Mouse (Mus musculus) gonadal fat pad, adult 2 months (tissue): ENCODE data around the gene Etv4. TPM values are rescaled to one million over a fixed set of nuclear protein-coding genes. Genes with fewer than 3 reads are reported as not detected.
A peak's percentile ranks its signal among the peaks of the same experiment; 100 is the strongest.

ENCODE experiments used
- DNase-seq: peaks from one replicate; pipeline ENCODE4 v3.0.0-alpha.2; 2012; ENCODE audit warnings: low read depth
- polyA plus RNA-seq: library from polyadenylated mRNA; depleted of rRNA; stranded (reverse); fragments of >200 nt; gene quantifications from 2 replicates; pipeline ENCODE4 v1.2.3, GENCODE M21; 2012; rRNA removed

Gene Etv4
- polyA plus RNA-seq, result 52.1 and 59.9 TPM in 2 replicates

- DNase-seq, result peak; percentile 45
Measured at GRCm38 (mm10) chr11:101785143-101785851, at the start of gene Etv4. Gene Etv4, minus strand, starts transcription at chr11:101785371.

GRCm38 (mm10) chr11:101832001-101832400 is 46.8 kb upstream of the Etv4 start:
- DNase-seq, result no peak

DNA sequence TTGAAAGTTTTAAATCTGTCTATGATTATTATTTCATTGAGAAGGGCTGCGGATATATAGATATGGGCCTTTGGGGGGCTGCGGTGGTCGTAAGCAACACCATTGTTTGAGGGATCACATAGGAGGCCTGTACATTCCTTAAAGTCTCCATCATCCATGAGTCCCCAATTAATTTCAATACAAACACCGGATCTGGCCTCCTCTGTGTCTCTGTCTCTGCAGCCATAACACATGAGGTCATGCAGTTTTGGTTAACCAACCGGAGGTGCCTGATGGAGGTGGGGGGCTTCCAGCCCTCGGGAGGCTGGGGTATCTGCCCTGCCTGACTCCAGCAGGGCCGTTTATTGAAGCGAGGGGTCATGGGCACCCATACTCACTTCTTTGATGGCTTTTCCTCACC is 45.4 kb upstream of the Etv4 start:
- no peak for DNase-seq

- DNase-seq, result no peak
Measured at GRCm38 (mm10) chr11:101830112-101830511, 44.9 kb upstream of the Etv4 start.

DNA sequence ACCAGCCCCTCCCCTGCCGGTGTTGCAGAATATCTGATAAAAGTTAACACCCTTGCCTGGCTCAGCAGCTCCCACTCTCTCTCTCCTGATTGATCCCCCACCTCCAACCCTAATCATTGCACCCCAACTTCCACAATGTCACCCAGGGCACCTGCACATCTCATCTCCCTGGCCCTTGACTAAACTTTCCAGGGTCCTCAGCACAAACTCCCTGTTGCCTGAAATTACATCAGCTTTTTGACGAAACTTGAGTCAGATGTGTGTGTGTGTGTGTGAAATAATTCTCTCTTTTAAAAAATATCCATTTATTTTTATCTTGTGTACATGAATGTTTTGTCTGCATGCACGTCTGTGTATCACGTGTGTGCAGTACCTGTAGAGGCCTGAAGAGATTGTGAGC is 43.5 kb upstream of the Etv4 start:
- no peak for DNase-seq

DNA sequence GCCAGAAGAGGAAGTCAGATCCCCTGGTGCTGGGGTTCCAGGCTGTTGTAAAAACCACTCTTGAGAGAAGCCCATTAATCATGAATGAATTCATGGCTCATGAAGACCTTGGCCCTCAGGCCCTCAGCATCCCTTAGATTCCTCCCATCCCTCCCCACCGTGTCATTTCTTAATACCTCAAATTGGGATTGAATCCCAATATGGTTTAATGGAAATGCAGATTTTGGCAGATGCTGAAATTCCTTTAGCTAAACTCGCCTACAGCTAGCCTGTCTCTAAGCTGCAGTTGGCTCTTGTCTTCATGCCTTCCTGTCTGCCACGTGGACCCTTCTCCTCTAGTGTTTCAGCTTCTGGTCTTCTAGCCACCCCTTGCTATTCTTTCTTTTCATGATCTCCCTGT is 38.0 kb upstream of the Etv4 start:
- DNase-seq, result no peak

GRCm38 (mm10) chr11:101820899-101821298 is 35.7 kb upstream of the Etv4 start:
- DNase-seq, result no peak

- DNase-seq, result no peak
Measured at GRCm38 (mm10) chr11:101819853-101820252, 34.7 kb upstream of the Etv4 start.

DNA sequence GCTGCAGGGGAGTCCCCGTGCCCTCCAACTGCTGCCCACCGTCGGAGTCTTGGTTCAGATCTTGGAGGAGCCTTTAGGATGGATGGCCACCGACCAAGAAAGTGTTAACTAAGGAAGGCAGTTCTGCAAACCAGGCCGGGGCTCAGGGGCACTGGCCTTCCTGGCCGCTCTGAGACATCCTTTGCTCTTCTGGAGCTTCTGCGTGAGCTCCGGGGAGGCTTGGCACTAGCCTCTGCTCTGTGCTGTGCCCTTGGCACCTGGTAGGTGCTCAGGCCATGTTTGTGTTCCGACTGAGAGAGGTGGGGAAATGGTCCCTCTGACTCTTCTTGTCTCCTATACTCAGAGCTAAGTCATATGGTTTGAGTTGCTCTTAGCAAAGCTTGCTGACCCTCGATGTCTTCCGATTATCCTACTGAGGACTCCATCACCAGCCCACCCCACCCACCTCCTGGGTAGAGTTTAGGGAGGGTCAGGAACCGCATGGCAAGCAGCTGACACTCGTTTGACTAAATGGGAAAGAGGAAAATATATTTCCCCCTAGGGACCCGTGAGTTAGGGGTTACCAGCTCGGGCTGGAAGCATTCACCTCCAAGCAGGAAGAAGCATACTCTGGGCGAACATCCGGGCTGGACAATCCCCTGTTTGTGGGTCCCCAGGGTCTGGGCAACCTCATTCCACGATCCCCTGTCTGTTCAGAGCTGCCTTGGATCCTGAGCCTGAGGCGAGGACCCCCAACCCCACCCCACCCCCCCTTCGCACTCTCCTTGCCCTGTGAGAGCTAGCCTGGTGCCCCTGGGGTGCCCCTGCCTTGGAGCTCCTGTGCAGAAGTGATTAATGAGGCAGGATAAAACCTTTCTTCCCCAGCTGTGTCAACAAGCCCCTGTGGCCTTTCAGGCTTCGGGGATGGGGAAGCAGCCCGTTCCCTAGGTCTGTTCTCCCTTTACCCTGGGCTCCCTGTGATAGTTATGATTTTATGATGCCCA is 30.2 kb upstream of the Etv4 start:
- DNase-seq, result no peak

DNA sequence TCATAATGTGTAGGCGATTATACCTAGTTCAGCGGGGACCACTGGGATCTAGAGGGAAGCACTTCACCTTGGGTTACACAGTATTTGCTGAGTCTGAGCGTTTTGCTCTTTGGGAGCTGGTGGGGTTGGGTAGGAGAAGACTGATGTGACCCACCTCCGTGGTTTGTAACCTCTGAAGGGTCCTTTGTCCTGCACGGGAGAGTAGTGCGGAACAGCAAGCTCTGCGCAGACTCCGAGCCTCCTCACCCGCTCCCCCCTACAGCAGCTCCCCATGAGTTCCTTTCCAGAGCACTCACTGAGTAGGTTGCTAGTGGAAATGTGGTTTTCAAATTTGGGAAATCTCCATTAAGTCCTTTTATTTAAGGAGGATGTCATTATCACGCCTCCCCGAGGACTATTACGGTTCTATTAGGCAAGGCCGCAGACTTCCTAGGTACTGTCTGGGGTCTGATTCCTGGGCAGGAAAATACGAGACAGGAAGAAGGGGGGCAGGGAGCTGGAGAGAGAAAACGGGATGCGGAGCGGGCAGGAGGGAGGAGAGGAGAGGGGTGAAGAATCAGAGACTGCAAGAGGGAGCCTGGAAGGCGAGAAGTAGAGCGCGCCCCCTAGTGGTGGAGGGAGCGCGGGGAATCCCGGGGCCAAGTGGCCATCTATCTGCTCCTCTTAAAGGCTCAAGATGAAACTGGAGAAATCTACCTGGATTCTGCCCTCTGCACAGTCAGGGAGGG is 29.4 kb upstream of the Etv4 start:
- no peak for DNase-seq

DNA sequence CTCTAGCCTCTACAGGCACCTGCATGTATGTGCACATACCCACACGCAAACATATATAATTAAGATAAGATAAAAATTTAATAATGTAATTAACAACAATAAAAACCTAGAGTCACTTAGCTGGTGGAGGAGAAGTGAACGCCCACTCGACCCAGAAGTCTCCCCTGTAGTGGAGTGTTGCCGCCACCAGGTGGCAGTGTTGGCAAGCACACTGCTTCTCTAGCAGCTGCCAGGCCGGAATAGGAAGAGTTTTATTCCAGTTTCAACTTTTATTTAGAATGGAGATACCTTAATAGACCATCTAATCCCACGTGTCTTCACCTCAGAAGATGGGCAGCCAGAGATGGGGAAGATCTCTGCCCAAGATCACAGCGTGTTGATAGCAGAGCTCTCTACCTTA is 28.1 kb upstream of the Etv4 start:
- DNase-seq, result no peak

DNA sequence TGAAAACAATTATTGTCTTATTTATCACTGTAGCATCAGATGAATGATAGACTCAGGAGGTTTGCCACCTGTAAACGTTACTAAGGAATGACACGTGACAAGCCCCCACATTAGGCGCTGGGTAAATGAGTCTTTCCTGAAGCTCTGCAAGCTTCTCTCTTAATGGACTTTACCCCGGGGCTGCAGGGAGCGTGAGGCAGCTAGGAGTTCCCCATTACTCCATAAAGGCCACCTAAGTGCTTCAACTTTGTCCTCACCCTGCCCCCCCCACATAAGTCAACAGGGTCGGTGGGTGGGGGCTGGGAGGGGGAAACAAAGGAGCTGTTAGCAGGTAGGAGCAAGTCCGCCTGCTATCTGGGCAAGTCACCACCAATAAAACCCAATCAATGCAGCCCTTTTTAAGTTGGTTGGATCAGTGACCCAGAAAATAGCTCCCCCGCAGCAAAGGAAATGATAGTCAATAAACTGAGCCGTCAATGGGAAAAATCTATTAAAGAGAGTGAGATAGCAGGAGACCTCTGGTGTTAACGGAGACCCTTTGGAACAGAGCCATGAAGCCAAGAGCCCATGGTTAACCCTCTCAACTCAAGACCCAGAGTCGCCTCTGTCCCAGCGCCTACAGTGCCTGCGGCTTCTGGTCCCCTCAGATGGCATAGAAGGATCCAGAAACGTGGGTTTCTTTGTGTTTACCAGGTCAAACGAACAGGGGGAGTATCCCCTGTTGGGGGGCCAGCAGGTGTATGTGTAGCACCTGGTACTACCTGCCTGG is 24.1 kb upstream of the Etv4 start:
- DNase-seq, result no peak

DNA sequence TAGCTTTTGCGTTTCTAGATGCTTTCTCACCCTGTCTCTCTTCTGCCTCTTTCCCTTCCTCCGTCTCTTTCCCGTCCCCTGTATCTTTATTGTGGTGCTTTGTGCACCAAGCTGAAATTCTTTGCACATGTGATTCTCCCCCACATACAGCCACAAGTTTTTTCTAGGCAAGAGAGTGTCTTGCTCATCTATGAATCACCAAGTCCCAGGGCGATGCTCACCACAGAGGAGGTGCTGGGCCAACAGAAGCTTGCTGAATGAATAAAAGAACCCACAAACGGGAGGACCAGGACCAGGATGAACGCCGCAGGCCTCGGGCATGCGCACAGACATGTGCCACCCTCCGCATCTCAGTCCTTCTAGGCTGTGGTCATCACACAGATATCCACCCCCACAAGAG is 22.1 kb upstream of the Etv4 start:
- no peak for DNase-seq

DNA sequence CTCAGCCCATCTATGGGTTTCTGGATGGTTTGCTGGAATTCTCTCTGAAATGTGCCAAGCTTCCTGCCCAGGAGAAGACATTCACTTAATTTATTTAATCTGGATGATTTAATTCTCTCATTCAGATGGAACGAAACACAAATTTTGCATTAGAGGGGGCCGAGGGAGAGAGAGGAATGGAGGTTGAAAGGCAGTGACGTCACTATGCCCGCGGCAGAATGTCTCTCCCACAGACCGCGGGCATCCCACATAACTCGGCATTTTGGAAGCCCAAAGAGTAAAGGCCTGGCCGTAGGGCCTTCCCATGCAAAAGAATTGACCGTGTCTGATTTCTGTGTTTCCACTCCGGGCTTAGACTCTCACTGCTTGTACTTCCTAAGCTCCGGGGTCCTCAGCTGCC is 21.6 kb upstream of the Etv4 start:
- no peak for DNase-seq

DNA sequence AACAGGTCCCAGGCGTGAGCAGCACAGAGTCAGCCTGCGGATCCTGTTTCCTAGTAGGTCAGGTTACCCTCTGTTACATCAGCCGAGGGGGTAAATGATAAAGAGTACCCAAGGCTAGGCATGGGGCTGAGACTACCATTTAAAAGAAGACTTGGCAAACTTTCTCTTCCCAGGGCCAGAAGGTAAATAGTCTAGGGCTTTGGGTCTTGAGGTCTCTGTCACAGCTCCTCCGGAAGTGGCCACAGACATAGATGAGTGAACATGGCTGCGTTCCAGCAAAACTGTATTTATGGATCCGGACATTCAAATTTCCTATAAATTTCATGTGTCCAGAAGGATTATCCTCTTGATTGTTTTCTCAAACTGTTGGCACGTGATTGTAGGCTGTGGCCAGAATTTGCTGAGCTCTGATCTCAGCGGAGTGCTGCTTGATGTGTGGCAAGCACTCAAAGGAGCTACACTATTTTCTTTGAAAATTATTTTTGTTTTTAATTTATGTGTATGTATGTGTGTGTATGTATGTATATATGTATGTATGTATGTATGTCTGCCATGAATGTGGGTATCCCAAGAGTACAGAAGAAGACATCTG is 20.0 kb upstream of the Etv4 start:
- no peak for DNase-seq

- no peak for DNase-seq
Measured at GRCm38 (mm10) chr11:101801386-101801785, 16.2 kb upstream of the Etv4 start.

DNA sequence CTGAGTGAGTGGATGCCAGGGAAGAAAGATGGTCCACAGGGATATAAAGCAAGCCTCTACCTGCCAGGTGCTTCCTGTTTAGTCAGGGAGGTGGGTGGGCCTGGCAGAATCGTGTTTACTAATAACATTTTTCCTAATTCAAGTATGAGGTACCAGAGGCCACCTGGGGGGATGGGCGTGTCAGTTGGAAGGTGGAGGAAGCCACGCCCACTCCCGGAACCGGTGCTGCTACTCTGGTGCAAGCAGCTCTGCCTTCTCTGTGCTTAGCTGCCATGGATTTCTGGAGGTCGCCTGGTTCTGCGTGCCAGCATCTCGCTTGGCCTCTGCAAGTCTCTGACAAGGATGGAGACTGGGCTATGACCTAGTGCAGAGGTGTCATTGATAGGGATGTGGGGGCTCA is 12.9 kb upstream of the Etv4 start:
- DNase-seq, result peak; percentile 28

- DNase-seq, result no peak
Measured at GRCm38 (mm10) chr11:101797355-101797754, 12.2 kb upstream of the Etv4 start.

- DNase-seq, result no peak
Measured at GRCm38 (mm10) chr11:101790811-101791526, 5.8 kb upstream of the Etv4 start.

DNA sequence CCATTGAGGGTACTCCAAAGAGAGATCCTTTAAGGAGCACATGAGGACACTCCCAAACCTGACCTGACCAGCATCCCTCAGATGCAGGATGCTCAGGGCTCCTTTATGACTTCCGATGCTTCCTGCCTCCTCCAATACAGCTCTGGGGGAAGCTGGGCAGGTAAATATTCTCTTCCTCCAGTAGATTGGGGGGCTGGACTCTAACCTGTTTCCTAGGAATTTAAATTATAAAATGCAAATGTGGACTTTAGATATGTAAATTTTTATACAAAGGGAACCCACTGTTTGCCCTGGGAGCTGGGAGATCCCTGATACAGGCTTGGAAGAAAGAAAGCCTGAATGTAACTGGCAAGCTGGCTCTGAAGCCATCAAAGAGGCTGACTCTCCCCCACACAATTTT is 2.3 kb upstream of the Etv4 start:
- no peak for DNase-seq
